Mouse (Mus musculus): ENCODE measurements around the gene Wfdc9. TPM values are rescaled to one million over a fixed set of nuclear protein-coding genes. Genes with fewer than 3 reads are reported as not detected.

Gene Wfdc9
- polyA plus RNA-seq, 1 experiment from 2014 or later, result not detected

DNA sequence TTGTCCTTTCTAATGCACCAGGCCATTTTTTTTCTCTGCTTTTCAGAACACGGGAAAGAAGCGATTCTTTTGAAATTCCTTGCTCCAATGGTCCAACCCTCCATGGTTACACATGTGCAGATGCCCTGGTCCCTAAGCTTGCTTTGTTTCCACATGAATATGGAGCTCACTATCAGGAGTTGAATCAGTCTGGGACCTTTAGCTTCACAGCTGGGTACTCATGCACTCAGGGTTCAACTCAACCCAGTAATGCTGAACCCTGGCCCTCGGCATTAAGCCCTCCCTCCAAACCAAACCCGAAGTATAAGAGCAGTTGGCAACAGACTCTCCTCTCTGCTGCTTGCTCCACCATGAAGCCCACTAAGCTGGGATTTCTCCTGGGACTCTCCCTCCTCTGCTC is 41.8 kb upstream of the Wfdc9 start, which contains the start of gene Spint4:
Spint4 (plus strand) TSS at position 301 of the 400 bp plus-strand sequence.
- Histone ChIP-seq H3K4me2 (replicated peaks; ENCODE audit: low read depth) (no peak within 1 kb of the TSS), H3K4me3 (ENCODE audit: low read depth, low read length) (no peak within 1 kb of the TSS), H3K9ac (ENCODE audit: low read length) (no peak within 1 kb of the TSS), H3K36me3 (ENCODE audit: control insufficient read depth, insufficient read depth, low read length) (no peaks in the 10 kb centered on the region), H3K9me3 (ENCODE audit: control insufficient read depth, low read length) (no peaks in the 10 kb centered on the region), H3K4me1 (replicated peaks; ENCODE audit: control insufficient read depth, insufficient read depth) (no peaks in the 10 kb centered on the region), H3K27ac (replicated peaks) (no peak within 1 kb of the TSS), H3K27me3 (ENCODE audit: control insufficient read depth, insufficient read depth, low read length) (no peaks in the 10 kb centered on the region)
- DNase-seq (ENCODE audit: low spot score) (no peak), ATAC-seq (ENCODE audit: low FRiP score, low TSS enrichment) (no peak)
- no peak for TF ChIP-seq EP300 (optimal IDR thresholded peaks at IDR 0.05)
- no peak for TF ChIP-seq CTCF (IDR thresholded peaks at IDR 0.05; ENCODE audit: low read depth)
- 66% methylated on average over 4 of the region's 4 CpGs for WGBS

DNA sequence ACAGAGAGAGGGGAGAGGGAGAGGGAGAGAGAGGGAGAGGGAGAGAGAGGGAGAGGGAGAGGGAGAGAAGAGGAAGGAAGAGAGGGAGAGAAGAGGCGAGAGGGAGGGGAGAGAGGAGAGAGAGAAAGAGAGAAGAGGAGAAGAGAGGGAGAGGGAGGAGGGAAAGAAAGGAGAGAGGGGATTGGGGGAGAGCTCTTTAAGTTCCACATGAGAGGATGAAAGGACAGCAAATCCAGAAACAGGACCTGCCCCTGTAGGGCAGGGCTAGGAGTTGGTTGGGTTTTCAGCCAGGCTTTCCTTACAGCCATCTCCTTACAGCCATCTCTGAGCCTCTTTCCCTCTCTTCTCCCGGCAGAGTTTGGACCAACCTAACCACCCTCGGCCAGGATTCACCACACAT is 28.4 kb upstream of the Wfdc9 start, which contains the start of gene Wfdc13:
Wfdc13 (plus strand) TSS at position 301 of the 400 bp plus-strand sequence.
- H3K36me3 ChIP-seq (ENCODE audit: control insufficient read depth, insufficient read depth, low read length), result no peaks in the 10 kb centered on the region
- H3K4me1 ChIP-seq (replicated peaks; ENCODE audit: control insufficient read depth, insufficient read depth), result no peaks in the 10 kb centered on the region
- peak within 1 kb of the TSS; percentile 8; the same call in 1 of the 2 replicates for H3K9ac ChIP-seq (ENCODE audit: low read length)
- TF ChIP-seq CTCF (IDR thresholded peaks at IDR 0.05; ENCODE audit: low read depth) (no peak), EP300 (optimal IDR thresholded peaks at IDR 0.05) (no peak)
- no peaks in the 10 kb centered on the region for H3K27me3 ChIP-seq (ENCODE audit: control insufficient read depth, insufficient read depth, low read length)
- H3K27ac ChIP-seq (replicated peaks), result 0 out of 2 replicates have a peak within 1 kb of the TSS, but pooled peaks have one; percentile 30
- H3K9me3 ChIP-seq (ENCODE audit: control insufficient read depth, low read length), result no peaks in the 10 kb centered on the region
- 36% methylated on average over 3 of the region's 3 CpGs for WGBS
- ATAC-seq (ENCODE audit: low FRiP score, low TSS enrichment) (no peak), DNase-seq (ENCODE audit: low spot score) (no peak)
- H3K4me2 ChIP-seq (replicated peaks; ENCODE audit: low read depth), result peak within 1 kb of the TSS; percentile 20; the same call in 1 of the 2 replicates
- 0 out of 2 replicates have a peak within 1 kb of the TSS, but pooled peaks have one; percentile 4 for H3K4me3 ChIP-seq (ENCODE audit: low read depth, low read length)

- peak; percentile 40 for DNase-seq (ENCODE audit: low spot score)
- Histone ChIP-seq H3K4me2 (replicated peaks; ENCODE audit: low read depth) (no peak overlapping the region), H3K4me1 (replicated peaks; ENCODE audit: control insufficient read depth, insufficient read depth) (no peaks in the 10 kb centered on the region), H3K36me3 (ENCODE audit: control insufficient read depth, insufficient read depth, low read length) (no peaks in the 10 kb centered on the region), H3K27me3 (ENCODE audit: control insufficient read depth, insufficient read depth, low read length) (no peaks in the 10 kb centered on the region), H3K27ac (replicated peaks) (no peak overlapping the region), H3K9me3 (ENCODE audit: control insufficient read depth, low read length) (no peaks in the 10 kb centered on the region), H3K4me3 (ENCODE audit: low read depth, low read length) (no peak overlapping the region), H3K9ac (ENCODE audit: low read length) (no peak overlapping the region)
- 32% methylated on average over 3 of the region's 3 CpGs for WGBS
- TF ChIP-seq EP300 (optimal IDR thresholded peaks at IDR 0.05), result no peak
- TF ChIP-seq CTCF (IDR thresholded peaks at IDR 0.05; ENCODE audit: low read depth), result no peak
- ATAC-seq (ENCODE audit: low FRiP score, low TSS enrichment), result peak; percentile 55; the same call in 1 of the 2 replicates
Observed at GRCm38 (mm10) chr2:164679906-164680305, 23.5 kb upstream of the Wfdc9 start.

GRCm38 (mm10) chr2:164678848-164679625 is 22.7 kb upstream of the Wfdc9 start:
- H3K36me3 ChIP-seq (ENCODE audit: control insufficient read depth, insufficient read depth, low read length), result no peaks in the 10 kb centered on the region
- no peaks in the 10 kb centered on the region for H3K4me1 ChIP-seq (replicated peaks; ENCODE audit: control insufficient read depth, insufficient read depth)
- peak overlapping the region; percentile 51 for H3K4me2 ChIP-seq (replicated peaks; ENCODE audit: low read depth)
- H3K9me3 ChIP-seq (ENCODE audit: control insufficient read depth, low read length), result no peaks in the 10 kb centered on the region
- peak overlapping the region; percentile 4; the same call in 1 of the 2 replicates for H3K4me3 ChIP-seq (ENCODE audit: low read depth, low read length)
- 19% methylated on average over 19 of the region's 19 CpGs for WGBS
- DNase-seq (ENCODE audit: low spot score) (peak; percentile 87), ATAC-seq (ENCODE audit: low FRiP score, low TSS enrichment) (peak; percentile 84)
- peak; percentile 88 for TF ChIP-seq CTCF (IDR thresholded peaks at IDR 0.05; ENCODE audit: low read depth)
- TF ChIP-seq EP300 (optimal IDR thresholded peaks at IDR 0.05), result no peak
- H3K27me3 ChIP-seq (ENCODE audit: control insufficient read depth, insufficient read depth, low read length), result no peaks in the 10 kb centered on the region
- H3K9ac ChIP-seq (ENCODE audit: low read length), result 0 out of 2 replicates have a peak overlapping the region, but pooled peaks have one; percentile 24
- H3K27ac ChIP-seq (replicated peaks), result no peak overlapping the region

DNA sequence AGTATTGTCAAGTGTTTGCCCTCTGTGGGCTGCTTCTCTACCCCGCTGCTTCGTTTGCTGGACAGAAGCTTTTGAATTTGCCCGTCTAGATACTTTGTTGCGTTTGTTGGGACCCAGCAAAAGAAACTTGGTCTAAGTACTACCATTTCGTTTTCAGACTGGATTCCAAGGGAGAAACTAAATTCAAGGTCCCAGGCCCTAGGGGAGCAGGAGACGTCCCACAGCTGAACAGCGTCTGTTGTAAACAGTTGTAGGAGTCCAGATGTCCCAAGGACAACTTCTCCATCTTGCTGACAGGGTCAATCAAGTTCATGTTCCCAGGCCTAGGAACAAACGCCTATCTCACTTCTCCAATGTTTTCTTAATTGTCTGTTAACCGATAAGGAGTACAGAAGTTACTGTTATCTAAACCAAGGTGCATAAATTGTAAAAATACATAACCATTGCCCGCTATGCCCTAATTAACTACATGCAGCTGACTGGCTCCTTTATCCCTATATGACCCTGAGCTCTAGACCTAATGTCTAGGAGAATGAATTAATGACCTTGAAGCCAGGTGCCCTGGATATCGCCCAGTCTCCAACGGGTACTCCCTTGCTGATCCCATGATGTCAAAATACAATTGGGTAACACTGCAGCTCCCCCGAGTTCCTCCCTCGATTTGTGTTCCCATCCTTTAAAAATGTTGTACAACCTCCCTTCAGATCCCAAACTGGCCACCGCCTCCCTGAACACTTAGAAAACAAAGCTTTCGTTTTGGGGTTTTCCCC is 20.7 kb upstream of the Wfdc9 start:
- no peak overlapping the region for H3K4me2 ChIP-seq (replicated peaks; ENCODE audit: low read depth)
- no peak for ATAC-seq (ENCODE audit: low FRiP score, low TSS enrichment)
- H3K36me3 ChIP-seq (ENCODE audit: control insufficient read depth, insufficient read depth, low read length), result no peaks in the 10 kb centered on the region
- H3K27me3 ChIP-seq (ENCODE audit: control insufficient read depth, insufficient read depth, low read length), result no peaks in the 10 kb centered on the region
- no peak for DNase-seq (ENCODE audit: low spot score)
- TF ChIP-seq CTCF (IDR thresholded peaks at IDR 0.05; ENCODE audit: low read depth) (no peak), EP300 (optimal IDR thresholded peaks at IDR 0.05) (no peak)
- 69% methylated on average over 16 of the region's 16 CpGs for WGBS
- no peaks in the 10 kb centered on the region for H3K4me1 ChIP-seq (replicated peaks; ENCODE audit: control insufficient read depth, insufficient read depth)
- no peak overlapping the region for H3K9ac ChIP-seq (ENCODE audit: low read length)
- H3K9me3 ChIP-seq (ENCODE audit: control insufficient read depth, low read length), result no peaks in the 10 kb centered on the region
- H3K4me3 ChIP-seq (ENCODE audit: low read depth, low read length), result no peak overlapping the region
- no peak overlapping the region for H3K27ac ChIP-seq (replicated peaks)
